Mouse (Mus musculus): ENCODE measurements around the gene Epb41l1.

- TF ChIP-seq CTCF (IDR thresholded peaks at IDR 0.05): no peak
- no peak for TF ChIP-seq POLR2A (IDR thresholded peaks at IDR 0.05; ENCODE audit: insufficient read depth, low read depth, low read length)
- TF ChIP-seq EP300 (IDR thresholded peaks at IDR 0.05; ENCODE audit: insufficient read depth, low read depth, low read length): no peak
Observed at GRCm38 (mm10) chr2:156543804-156544203, 123.1 kb downstream of the Epb41l1 start.

Measured in heart, adult 2 months (tissue).